Mouse (Mus musculus) forebrain, embryonic 16.5 days (tissue): ENCODE results near the gene Cux2. TPM values are rescaled to one million over a fixed set of nuclear protein-coding genes. Genes with fewer than 3 reads are reported as not detected.

Source experiments
- ATAC-seq: fragments of 200-750 bp; cut with Nextera tagmentation; 2 replicates; pipeline ENCODE4 v1.8.0; 2017; ENCODE audit warnings: mild to moderate bottlenecking, moderate library complexity
- H3K27ac ChIP-seq: fragments of 300-500 bp; sonication (generic); 2 replicates; pipeline ENCODE4 v1.5.1; 2014; ENCODE audit warnings: low read length, control low read depth
- H3K27me3 ChIP-seq: fragments of 300-500 bp; sonication (generic); replicated peaks from 2 replicates; pipeline ENCODE4 v1.6.1; 2014; ENCODE audit warnings: low read length; ENCODE audit not compliant: control insufficient read depth, insufficient read depth
- H3K36me3 ChIP-seq: fragments of 300-500 bp; sonication (generic); 2 replicates; pipeline ENCODE4 v1.6.1; 2014; ENCODE audit not compliant: control insufficient read depth, insufficient read depth
- H3K4me1 ChIP-seq: fragments of 300-500 bp; sonication (generic); replicated peaks from 2 replicates; pipeline ENCODE4 v1.6.1; 2014; ENCODE audit warnings: low read length; ENCODE audit not compliant: control insufficient read depth, insufficient read depth
- H3K4me2 ChIP-seq: fragments of 300-500 bp; sonication (generic); 2 replicates; pipeline ENCODE4 v1.6.1; 2014; ENCODE audit warnings: mild to moderate bottlenecking, low read length, control low read depth
- H3K4me3 ChIP-seq: fragments of 300-500 bp; sonication (generic); replicated peaks from 2 replicates; pipeline ENCODE4 v1.5.1; 2014; ENCODE audit warnings: mild to moderate bottlenecking, low read length, control low read depth
- H3K9ac ChIP-seq: fragments of 300-500 bp; sonication (generic); replicated peaks from 2 replicates; pipeline ENCODE4 v1.6.1; 2014; ENCODE audit warnings: low read depth, low read length, control low read depth
- H3K9me3 ChIP-seq: fragments of 300-500 bp; sonication (generic); 2 replicates; pipeline ENCODE4 v1.6.1; 2016; ENCODE audit warnings: low read length; ENCODE audit not compliant: control insufficient read depth
- WGBS: fragments of 180-500 bp; shearing (Covaris S2); extraction: QIAGEN DNeasy Blood & Tissue Kit; methylation state at CpG from one replicate; pipeline ENCODE4 v1.1.7; 2014; 5-methylcytosine and 5-hydroxymethylcytosine counted together
- polyA plus RNA-seq: library from polyadenylated mRNA; unstranded; fragments of >200 nt; fragmentation: Nextera tagmentation; extraction: Ambion mirVana; gene quantifications from 2 replicates; pipeline ENCODE4 v1.2.1, GENCODE M21; 2015

The Cux2 gene
- polyA plus RNA-seq, 1 experiment from 2014 or later: 32.0 TPM

- peaks cover 19% of the 10 kb centered on the region for H3K4me1 ChIP-seq
- peaks cover 2% of the 10 kb centered on the region; the same call in 1 of the 2 replicates for H3K9me3 ChIP-seq
- under 1% methylated on average over 33 of the region's 33 CpGs for WGBS
- H3K4me2 ChIP-seq: peak overlapping the region; percentile 71
- peak; percentile 67 for ATAC-seq
- no peak overlapping the region for H3K27ac ChIP-seq
- peaks cover 25% of the 10 kb centered on the region for H3K27me3 ChIP-seq
- H3K9ac ChIP-seq: peak overlapping the region; percentile 56
- H3K36me3 ChIP-seq: no peaks in the 10 kb centered on the region
- peak overlapping the region; percentile 48 for H3K4me3 ChIP-seq
Observed at GRCm38 (mm10) chr5:121842665-121843118, 207.2 kb downstream of the Cux2 start.

DNA sequence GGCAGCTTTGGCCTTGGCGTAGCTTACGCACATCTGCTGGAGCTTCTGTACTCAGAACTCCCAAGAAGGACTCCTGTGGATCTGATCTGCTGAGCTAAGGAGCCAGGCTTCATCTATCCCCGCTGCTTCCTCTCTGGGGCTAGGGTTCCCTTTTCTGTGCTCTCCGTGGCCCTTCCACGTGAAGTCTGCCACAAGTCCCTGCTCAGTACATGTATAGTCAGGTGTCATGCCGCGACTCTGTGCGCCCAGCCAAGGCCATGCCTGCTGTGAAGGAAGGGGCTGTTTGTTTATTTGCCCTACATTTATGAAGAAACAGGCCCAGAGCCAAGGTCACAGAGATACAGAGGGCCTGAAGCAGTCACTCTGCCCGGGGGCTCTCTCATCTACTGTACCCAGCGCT, 207.9 kb downstream of the Cux2 start:
- no peak overlapping the region for H3K4me3 ChIP-seq
- H3K9me3 ChIP-seq: peaks cover 2% of the 10 kb centered on the region; the same call in 1 of the 2 replicates
- H3K4me1 ChIP-seq: peaks cover 26% of the 10 kb centered on the region
- H3K27ac ChIP-seq: no peak overlapping the region
- H3K36me3 ChIP-seq: no peaks in the 10 kb centered on the region
- H3K27me3 ChIP-seq: peaks cover 31% of the 10 kb centered on the region
- no peak overlapping the region for H3K9ac ChIP-seq
- ATAC-seq: no peak
- H3K4me2 ChIP-seq: no peak overlapping the region
- WGBS: 46% methylated on average over 10 of the region's 10 CpGs

GRCm38 (mm10) chr5:121841516-121841915, 208.4 kb downstream of the Cux2 start:
- peaks cover 2% of the 10 kb centered on the region; the same call in 1 of the 2 replicates for H3K9me3 ChIP-seq
- peaks cover 34% of the 10 kb centered on the region for H3K27me3 ChIP-seq
- H3K4me2 ChIP-seq: no peak overlapping the region
- H3K4me1 ChIP-seq: peaks cover 29% of the 10 kb centered on the region
- no peak for ATAC-seq
- WGBS: 95% methylated on average over 9 of the region's 9 CpGs
- no peak overlapping the region for H3K27ac ChIP-seq
- H3K4me3 ChIP-seq: no peak overlapping the region
- H3K36me3 ChIP-seq: no peaks in the 10 kb centered on the region
- no peak overlapping the region for H3K9ac ChIP-seq

DNA sequence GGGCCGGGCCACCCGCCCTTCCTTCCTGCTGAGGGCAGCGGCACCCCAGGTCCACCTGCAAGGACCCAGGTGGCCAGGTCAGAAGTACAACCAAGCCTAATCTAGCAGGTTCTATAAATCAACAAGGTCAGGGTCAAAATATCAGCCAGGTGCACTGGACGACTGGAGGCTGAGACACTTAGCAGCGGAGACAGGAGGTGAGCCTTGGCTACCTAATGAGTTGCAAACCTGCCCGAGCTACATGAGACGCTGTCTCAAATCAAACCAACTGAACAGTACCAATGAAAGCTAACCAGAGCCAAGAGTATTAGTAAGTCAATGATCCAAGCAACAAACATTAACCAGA, 210.8 kb downstream of the Cux2 start:
- no peak overlapping the region for H3K9ac ChIP-seq
- 34% methylated on average over 6 of the region's 7 CpGs for WGBS
- peaks cover 31% of the 10 kb centered on the region for H3K27me3 ChIP-seq
- peak overlapping the region; percentile 41 for H3K4me3 ChIP-seq
- no peak for ATAC-seq
- peaks cover 2% of the 10 kb centered on the region; the same call in 1 of the 2 replicates for H3K9me3 ChIP-seq
- H3K27ac ChIP-seq: no peak overlapping the region
- peaks cover 41% of the 10 kb centered on the region for H3K4me1 ChIP-seq
- no peaks in the 10 kb centered on the region for H3K36me3 ChIP-seq
- peak overlapping the region; percentile 97 for H3K4me2 ChIP-seq

DNA sequence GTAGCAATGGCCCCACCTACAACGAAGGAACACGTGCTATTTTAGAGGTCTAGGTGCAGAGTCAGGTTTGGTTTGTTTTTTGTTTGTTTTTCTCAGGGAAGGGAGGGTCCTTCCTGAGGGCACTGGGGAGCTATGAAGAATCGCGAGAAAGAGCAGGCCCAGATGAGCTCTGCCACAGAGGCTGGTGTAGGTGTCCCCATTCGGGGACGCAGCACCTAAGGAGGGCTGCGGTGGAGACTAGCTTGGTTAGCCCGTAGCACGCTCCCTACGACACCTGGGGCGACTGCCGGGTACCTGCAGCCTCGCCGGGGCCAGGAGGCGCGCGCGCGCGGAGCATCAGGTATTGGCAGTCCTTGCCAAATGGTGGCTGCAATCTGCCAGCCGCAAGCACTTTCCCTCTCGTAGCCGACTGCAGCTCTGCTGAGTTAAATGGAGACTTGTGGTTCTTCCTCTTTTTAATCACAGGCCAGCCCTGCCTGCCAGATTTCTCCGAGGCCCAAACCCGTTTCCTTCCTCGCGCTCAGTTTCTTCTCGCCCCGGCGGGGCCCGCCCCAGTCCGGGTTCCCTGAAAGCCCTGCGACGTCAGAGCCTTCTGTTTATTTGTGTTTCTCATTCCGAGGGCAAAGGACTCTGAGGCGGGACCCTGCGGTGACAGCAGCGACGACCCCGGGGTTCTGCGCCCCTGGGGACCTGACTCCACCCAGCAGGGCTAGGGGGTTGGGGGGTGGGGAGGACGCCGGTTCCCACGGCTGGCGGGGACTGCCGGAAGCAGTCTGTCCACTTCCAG, 211.4 kb downstream of the Cux2 start:
- Histone ChIP-seq H3K27me3 (peaks cover 31% of the 10 kb centered on the region), H3K36me3 (no peaks in the 10 kb centered on the region), H3K4me3 (peak overlapping the region; percentile 41), H3K4me1 (peaks cover 41% of the 10 kb centered on the region), H3K4me2 (peak overlapping the region; percentile 97), H3K9me3 (peaks cover 2% of the 10 kb centered on the region; the same call in 1 of the 2 replicates), H3K9ac (peak overlapping the region; percentile 37), H3K27ac (no peak overlapping the region)
- WGBS: 1% methylated on average over 46 of the region's 46 CpGs
- no peak for ATAC-seq

DNA sequence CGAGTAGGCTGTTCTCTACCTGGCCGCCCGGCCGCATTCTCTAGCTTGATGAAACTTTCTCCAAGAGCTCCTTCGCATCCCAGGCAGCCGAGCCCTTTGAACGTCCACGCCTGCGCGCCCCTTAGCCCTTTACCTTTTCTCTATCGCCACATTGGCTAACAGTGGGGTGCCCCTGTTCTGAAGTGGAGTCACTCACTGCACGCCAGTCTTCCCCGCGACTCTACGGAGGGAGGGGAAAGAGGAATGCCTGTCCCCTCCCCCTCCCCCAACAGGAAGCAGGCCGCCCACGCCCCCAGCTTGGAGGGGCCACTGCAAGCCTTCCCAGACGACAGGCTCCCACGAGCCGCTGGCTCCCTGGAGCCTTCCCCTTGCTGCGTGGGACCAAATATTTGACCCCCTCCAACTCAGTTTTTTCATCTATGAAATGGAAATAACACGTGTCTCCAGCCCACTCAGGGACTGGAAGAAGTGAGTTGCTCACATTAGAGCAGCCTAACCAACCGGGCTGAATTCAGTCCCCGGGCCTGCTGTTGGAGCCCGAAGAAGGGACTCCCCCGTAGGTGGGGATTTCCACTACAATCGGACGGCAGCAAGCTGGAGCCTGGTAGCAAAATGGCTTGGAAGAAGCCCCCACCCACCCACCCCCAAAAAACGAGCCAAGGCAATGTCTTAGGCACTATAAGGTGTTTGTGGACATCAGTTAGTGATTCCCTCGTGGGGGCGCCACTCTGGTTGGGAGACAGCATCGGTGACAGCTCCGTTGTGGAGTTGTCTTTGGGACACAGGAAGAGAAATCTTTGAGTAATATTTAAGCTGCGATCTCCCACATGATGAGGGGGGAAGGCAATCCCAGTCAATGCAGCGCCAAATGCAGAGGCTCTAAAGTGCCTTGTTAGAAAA, 212.2 kb downstream of the Cux2 start, which contains the start of gene Sh2b3:
Gene Sh2b3, minus strand, starts transcription at position 206 of the 900 bp plus-strand sequence.
- H3K4me3 ChIP-seq: peak within 1 kb of the TSS; percentile 58
- H3K36me3 ChIP-seq: no peaks in the 10 kb centered on the region
- H3K4me2 ChIP-seq: peak within 1 kb of the TSS; percentile 97
- H3K9ac ChIP-seq: peak within 1 kb of the TSS; percentile 79
- peaks cover 31% of the 10 kb centered on the region for H3K27me3 ChIP-seq
- H3K4me1 ChIP-seq: peaks cover 37% of the 10 kb centered on the region
- 1% methylated on average over 35 of the region's 35 CpGs for WGBS
- peaks cover 2% of the 10 kb centered on the region; the same call in 1 of the 2 replicates for H3K9me3 ChIP-seq
- ATAC-seq: no peak
- H3K27ac ChIP-seq: no peak within 1 kb of the TSS

DNA sequence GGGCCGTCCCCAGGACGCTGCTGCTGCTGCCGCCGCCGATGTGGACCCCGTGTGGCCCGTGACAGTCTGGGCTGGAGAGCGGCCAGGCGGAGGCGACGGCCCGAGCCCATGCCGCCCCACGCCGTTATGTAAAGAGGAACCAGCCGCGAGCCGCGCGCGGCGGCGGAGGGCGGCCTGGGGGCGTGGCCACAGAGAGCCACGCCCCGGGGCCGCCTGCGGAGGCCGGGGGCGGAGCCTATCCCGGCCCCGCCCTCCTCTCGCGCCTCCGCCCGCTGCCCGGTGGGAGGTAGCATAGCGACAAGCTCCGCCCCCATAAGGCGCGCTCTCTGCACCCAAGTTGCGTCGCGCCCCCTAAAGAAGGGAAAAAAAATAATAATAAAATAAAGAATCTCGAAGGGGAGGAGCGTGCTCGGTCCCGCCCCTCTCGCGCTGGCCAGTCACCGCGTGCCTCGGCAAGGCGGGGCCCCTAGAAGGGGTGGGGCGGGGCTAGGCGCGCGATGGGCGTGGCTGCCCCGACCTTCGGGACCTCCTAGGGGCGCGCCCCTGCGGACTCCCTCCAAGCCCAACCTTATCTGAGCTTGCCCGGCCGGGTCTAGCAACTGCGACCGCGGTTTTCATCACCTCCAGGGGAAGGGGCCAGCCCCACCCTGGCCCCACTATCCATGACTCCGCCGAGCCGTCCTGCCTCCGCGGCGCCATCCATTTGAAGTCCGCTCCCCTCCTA, 213.0 kb downstream of the Cux2 start:
- ATAC-seq: peak; percentile 63
- H3K4me3 ChIP-seq: peak overlapping the region; percentile 58
- peaks cover 27% of the 10 kb centered on the region for H3K27me3 ChIP-seq
- peak overlapping the region; percentile 97 for H3K4me2 ChIP-seq
- no peaks in the 10 kb centered on the region for H3K36me3 ChIP-seq
- under 1% methylated on average over 75 of the region's 77 CpGs for WGBS
- H3K27ac ChIP-seq: no peak overlapping the region
- H3K4me1 ChIP-seq: peaks cover 35% of the 10 kb centered on the region
- H3K9me3 ChIP-seq: peaks cover 2% of the 10 kb centered on the region; the same call in 1 of the 2 replicates
- H3K9ac ChIP-seq: peak overlapping the region; percentile 79

DNA sequence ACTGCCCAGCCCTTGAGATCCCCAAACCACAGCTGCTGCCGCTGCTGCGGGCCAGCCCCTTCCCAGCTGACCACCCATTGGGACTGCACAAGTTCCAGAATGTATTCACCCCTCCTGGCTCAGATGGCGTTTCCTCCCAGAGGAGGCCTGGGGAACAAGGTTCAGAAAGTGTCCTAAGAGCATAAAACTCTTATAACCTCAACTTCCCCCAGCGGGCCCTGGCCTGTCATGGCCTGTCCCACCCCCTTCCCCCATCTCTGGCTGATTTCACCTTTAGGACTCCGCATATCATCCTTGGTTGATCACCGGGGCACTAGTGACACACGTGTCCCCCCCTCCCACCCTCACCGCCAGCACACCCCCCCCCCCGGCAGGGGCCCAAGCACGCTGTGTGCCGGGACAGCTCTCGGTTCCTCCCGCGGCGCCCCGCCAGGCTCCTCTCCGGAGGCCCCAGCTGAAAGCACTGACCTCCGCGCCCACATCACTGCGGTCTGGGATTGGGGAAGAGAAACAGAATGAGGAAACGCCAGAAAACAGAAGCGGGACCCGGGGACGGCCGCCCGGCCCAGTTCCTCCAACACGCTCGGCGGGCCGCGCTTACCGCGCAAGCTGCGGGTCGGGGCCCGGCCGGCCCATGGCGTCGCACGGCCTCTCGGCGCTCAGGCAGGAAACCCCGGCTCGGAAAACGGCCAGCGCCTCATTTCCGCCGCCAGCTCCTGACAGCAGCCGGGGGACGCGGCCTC, 213.8 kb downstream of the Cux2 start:
- Histone ChIP-seq H3K27ac (no peak overlapping the region), H3K4me1 (peaks cover 35% of the 10 kb centered on the region), H3K9me3 (peaks cover 1% of the 10 kb centered on the region; the same call in 1 of the 2 replicates), H3K4me2 (peak overlapping the region; percentile 97), H3K4me3 (peak overlapping the region; percentile 58), H3K27me3 (peaks cover 24% of the 10 kb centered on the region), H3K36me3 (no peaks in the 10 kb centered on the region), H3K9ac (peak overlapping the region; percentile 79)
- WGBS: 0% methylated on average over 40 of the region's 51 CpGs
- peak; percentile 15; the same call in 1 of the 2 replicates for ATAC-seq
